Mouse (Mus musculus): ENCODE data around the gene Tubb4b. TPM values are rescaled to one million over a fixed set of nuclear protein-coding genes. Genes with fewer than 3 reads are reported as not detected.

The Tubb4b gene
- polyA plus RNA-seq, 1 experiment from 2014 or later: 392 TPM

GRCm38 (mm10) chr2:25224766-25225752, 557 bp upstream of the Tubb4b start:
- H3K4me1 ChIP-seq (ENCODE audit: control insufficient read depth, insufficient read depth, low read length): peaks cover 12% of the 10 kb centered on the region
- H3K4me3 ChIP-seq (ENCODE audit: low read depth, low read length): peak overlapping the region; percentile 89
- peak overlapping the region; percentile 98 for H3K27ac ChIP-seq (ENCODE audit: low read depth, low read length)
- 2% methylated on average over 40 of the region's 41 CpGs for WGBS
- ATAC-seq (peak; percentile 97), DNase-seq (ENCODE audit: low spot score) (peak; percentile 100)
- peaks cover 8% of the 10 kb centered on the region; the same call in 1 of the 2 replicates for H3K36me3 ChIP-seq (ENCODE audit: control insufficient read depth, insufficient read depth, low read length)
- H3K27me3 ChIP-seq (replicated peaks; ENCODE audit: control insufficient read depth, insufficient read depth, low read length): no peaks in the 10 kb centered on the region
- H3K9ac ChIP-seq (ENCODE audit: low read length): peak overlapping the region; percentile 72
- peak overlapping the region; percentile 46 for H3K4me2 ChIP-seq (ENCODE audit: low read length)
- no peaks in the 10 kb centered on the region for H3K9me3 ChIP-seq (replicated peaks; ENCODE audit: control insufficient read depth, low read length)

- no peaks in the 10 kb centered on the region for H3K9me3 ChIP-seq (replicated peaks; ENCODE audit: control insufficient read depth, low read length)
- ATAC-seq: peak; percentile 33
- peaks cover 8% of the 10 kb centered on the region; the same call in 1 of the 2 replicates for H3K36me3 ChIP-seq (ENCODE audit: control insufficient read depth, insufficient read depth, low read length)
- peak overlapping the region; percentile 89 for H3K27ac ChIP-seq (ENCODE audit: low read depth, low read length)
- peaks cover 12% of the 10 kb centered on the region for H3K4me1 ChIP-seq (ENCODE audit: control insufficient read depth, insufficient read depth, low read length)
- peak overlapping the region; percentile 89 for H3K4me3 ChIP-seq (ENCODE audit: low read depth, low read length)
- H3K27me3 ChIP-seq (replicated peaks; ENCODE audit: control insufficient read depth, insufficient read depth, low read length): no peaks in the 10 kb centered on the region
- 4% methylated on average over 36 of the region's 53 CpGs for WGBS
- peak overlapping the region; percentile 92 for H3K4me2 ChIP-seq (ENCODE audit: low read length)
- DNase-seq (ENCODE audit: low spot score): peak; percentile 65
- peak overlapping the region; percentile 86 for H3K9ac ChIP-seq (ENCODE audit: low read length)
Observed at GRCm38 (mm10) chr2:25223681-25224491, 616 bp downstream of the Tubb4b start.

GRCm38 (mm10) chr2:25221331-25221772, 3.1 kb downstream of the Tubb4b start:
- Histone ChIP-seq H3K27ac (ENCODE audit: low read depth, low read length) (no peak overlapping the region), H3K9me3 (replicated peaks; ENCODE audit: control insufficient read depth, low read length) (no peaks in the 10 kb centered on the region), H3K36me3 (ENCODE audit: control insufficient read depth, insufficient read depth, low read length) (peaks cover 8% of the 10 kb centered on the region; the same call in 1 of the 2 replicates), H3K4me3 (ENCODE audit: low read depth, low read length) (no peak overlapping the region), H3K9ac (ENCODE audit: low read length) (no peak overlapping the region), H3K27me3 (replicated peaks; ENCODE audit: control insufficient read depth, insufficient read depth, low read length) (no peaks in the 10 kb centered on the region), H3K4me2 (ENCODE audit: low read length) (no peak overlapping the region), H3K4me1 (ENCODE audit: control insufficient read depth, insufficient read depth, low read length) (peaks cover 12% of the 10 kb centered on the region)
- 74% methylated on average over 5 of the region's 5 CpGs for WGBS
- ATAC-seq (no peak), DNase-seq (ENCODE audit: low spot score) (no peak)

- Histone ChIP-seq H3K4me1 (ENCODE audit: control insufficient read depth, insufficient read depth, low read length) (peaks cover 3% of the 10 kb centered on the region), H3K9me3 (replicated peaks; ENCODE audit: control insufficient read depth, low read length) (no peaks in the 10 kb centered on the region), H3K4me2 (ENCODE audit: low read length) (no peak within 1 kb of the TSS), H3K27me3 (replicated peaks; ENCODE audit: control insufficient read depth, insufficient read depth, low read length) (no peaks in the 10 kb centered on the region), H3K4me3 (ENCODE audit: low read depth, low read length) (no peak within 1 kb of the TSS), H3K27ac (ENCODE audit: low read depth, low read length) (no peak within 1 kb of the TSS), H3K9ac (ENCODE audit: low read length) (no peak within 1 kb of the TSS), H3K36me3 (ENCODE audit: control insufficient read depth, insufficient read depth, low read length) (peaks cover 8% of the 10 kb centered on the region; the same call in 1 of the 2 replicates)
- no peak for DNase-seq (ENCODE audit: low spot score)
- ATAC-seq: no peak
Observed at GRCm38 (mm10) chr2:25218445-25218844, 6.1 kb downstream of the Tubb4b start, which contains the start of gene Fam166a. TSS of gene Fam166a (plus strand) at chr2:25218745.

GRCm38 (mm10) chr2:25217666-25218065, 6.8 kb downstream of the Tubb4b start:
- DNase-seq (ENCODE audit: low spot score): no peak
- no peak for ATAC-seq
- Histone ChIP-seq H3K36me3 (ENCODE audit: control insufficient read depth, insufficient read depth, low read length) (peaks cover 8% of the 10 kb centered on the region; the same call in 1 of the 2 replicates), H3K27ac (ENCODE audit: low read depth, low read length) (no peak overlapping the region), H3K9me3 (replicated peaks; ENCODE audit: control insufficient read depth, low read length) (no peaks in the 10 kb centered on the region), H3K9ac (ENCODE audit: low read length) (no peak overlapping the region), H3K4me2 (ENCODE audit: low read length) (no peak overlapping the region), H3K4me3 (ENCODE audit: low read depth, low read length) (no peak overlapping the region), H3K4me1 (ENCODE audit: control insufficient read depth, insufficient read depth, low read length) (no peaks in the 10 kb centered on the region), H3K27me3 (replicated peaks; ENCODE audit: control insufficient read depth, insufficient read depth, low read length) (no peaks in the 10 kb centered on the region)
- WGBS: 67% methylated on average over 2 of the region's 2 CpGs

GRCm38 (mm10) chr2:25214444-25214843, 10.1 kb downstream of the Tubb4b start, which contains the start of gene Stpg3:
TSS of gene Stpg3 (minus strand) at chr2:25214637.
- no peak within 1 kb of the TSS for H3K9ac ChIP-seq (ENCODE audit: low read length)
- no peaks in the 10 kb centered on the region for H3K27me3 ChIP-seq (replicated peaks; ENCODE audit: control insufficient read depth, insufficient read depth, low read length)
- peaks cover 11% of the 10 kb centered on the region for H3K4me1 ChIP-seq (ENCODE audit: control insufficient read depth, insufficient read depth, low read length)
- 79% methylated on average over 3 of the region's 3 CpGs for WGBS
- H3K27ac ChIP-seq (ENCODE audit: low read depth, low read length): no peak within 1 kb of the TSS
- ATAC-seq (no peak), DNase-seq (ENCODE audit: low spot score) (no peak)
- H3K9me3 ChIP-seq (replicated peaks; ENCODE audit: control insufficient read depth, low read length): no peaks in the 10 kb centered on the region
- H3K4me3 ChIP-seq (ENCODE audit: low read depth, low read length): no peak within 1 kb of the TSS
- no peak within 1 kb of the TSS for H3K4me2 ChIP-seq (ENCODE audit: low read length)
- no peaks in the 10 kb centered on the region for H3K36me3 ChIP-seq (ENCODE audit: control insufficient read depth, insufficient read depth, low read length)

- peaks cover 7% of the 10 kb centered on the region; the same call in 1 of the 2 replicates for H3K36me3 ChIP-seq (ENCODE audit: control insufficient read depth, insufficient read depth, low read length)
- peaks cover 15% of the 10 kb centered on the region for H3K4me1 ChIP-seq (ENCODE audit: control insufficient read depth, insufficient read depth, low read length)
- WGBS: 78% methylated on average over 23 of the region's 23 CpGs
- DNase-seq (ENCODE audit: low spot score) (no peak), ATAC-seq (no peak)
- H3K9ac ChIP-seq (ENCODE audit: low read length): no peak overlapping the region
- no peak overlapping the region for H3K4me3 ChIP-seq (ENCODE audit: low read depth, low read length)
- no peak overlapping the region for H3K4me2 ChIP-seq (ENCODE audit: low read length)
- no peaks in the 10 kb centered on the region for H3K27me3 ChIP-seq (replicated peaks; ENCODE audit: control insufficient read depth, insufficient read depth, low read length)
- no peaks in the 10 kb centered on the region for H3K9me3 ChIP-seq (replicated peaks; ENCODE audit: control insufficient read depth, low read length)
- H3K27ac ChIP-seq (ENCODE audit: low read depth, low read length): no peak overlapping the region
Observed at GRCm38 (mm10) chr2:25213266-25213865, 11.1 kb downstream of the Tubb4b start.

GRCm38 (mm10) chr2:25211121-25211670, 13.3 kb downstream of the Tubb4b start, which contains the start of gene Nelfb:
TSS of gene Nelfb (minus strand) at chr2:25211489.
- under 1% methylated on average over 44 of the region's 44 CpGs for WGBS
- DNase-seq (ENCODE audit: low spot score): peak; percentile 87
- H3K4me3 ChIP-seq (ENCODE audit: low read depth, low read length): peak within 1 kb of the TSS; percentile 89

More at GRCm38 (mm10) chr2:25211121-25211670, 13.3 kb downstream of the Tubb4b start, which contains the start of gene Nelfb:
- ATAC-seq: peak; percentile 93
- Histone ChIP-seq H3K4me2 (ENCODE audit: low read length) (peak within 1 kb of the TSS; percentile 93), H3K27me3 (replicated peaks; ENCODE audit: control insufficient read depth, insufficient read depth, low read length) (no peaks in the 10 kb centered on the region), H3K4me1 (ENCODE audit: control insufficient read depth, insufficient read depth, low read length) (peaks cover 15% of the 10 kb centered on the region), H3K27ac (ENCODE audit: low read depth, low read length) (peak within 1 kb of the TSS; percentile 81), H3K9me3 (replicated peaks; ENCODE audit: control insufficient read depth, low read length) (no peaks in the 10 kb centered on the region), H3K36me3 (ENCODE audit: control insufficient read depth, insufficient read depth, low read length) (peaks cover 19% of the 10 kb centered on the region), H3K9ac (ENCODE audit: low read length) (peak within 1 kb of the TSS; percentile 91)
